Mouse (Mus musculus) erythroid progenitor cell, adult 5-6 weeks (primary cell): Measurements from ENCODE around the gene Gm7714. TPM values are rescaled to one million over a fixed set of nuclear protein-coding genes. Genes with fewer than 3 reads are reported as not detected.
"Not testable (repeated sequence)": the region's sequence is repeated elsewhere in the genome, so short reads cannot be mapped to it uniquely, and the experiment has no call there.

Source experiments
- ATAC-seq: replicated peaks from 2 replicates; pipeline ENCODE4 v1.8.0; 2016; ENCODE audit warnings: moderate number of reproducible peaks, mild to moderate bottlenecking, moderate TSS enrichment, inconsistent platforms; ENCODE audit not compliant: poor library complexity, low FRiP score, severe bottlenecking
- total RNA-seq, 2 experiments: library from RNA; stranded (forward) in 1 of 2; stranded (reverse) in 1 of 2; fragments of 150-400 nt in 1 of 2; fragments of 186-747, 209-891 nt in 1 of 2; gene quantifications; 2 replicates each; pipeline versions ENCODE4 v1.2.3 to v1.2.4; 2015 to 2017; ENCODE audit warnings: low replicate concordance in 2 of 2

Gene Gm7714
- not detected in 2 replicates for total RNA-seq (2015; ENCODE audit: low replicate concordance)
- not detected in 2 replicates for total RNA-seq (2017; ENCODE audit: low replicate concordance)

- no peak for ATAC-seq
Measured at GRCm38 (mm10) chr5:88268619-88269018, at the start of gene Gm7714. Gene Gm7714, plus strand, starts transcription at chr5:88268919.

DNA sequence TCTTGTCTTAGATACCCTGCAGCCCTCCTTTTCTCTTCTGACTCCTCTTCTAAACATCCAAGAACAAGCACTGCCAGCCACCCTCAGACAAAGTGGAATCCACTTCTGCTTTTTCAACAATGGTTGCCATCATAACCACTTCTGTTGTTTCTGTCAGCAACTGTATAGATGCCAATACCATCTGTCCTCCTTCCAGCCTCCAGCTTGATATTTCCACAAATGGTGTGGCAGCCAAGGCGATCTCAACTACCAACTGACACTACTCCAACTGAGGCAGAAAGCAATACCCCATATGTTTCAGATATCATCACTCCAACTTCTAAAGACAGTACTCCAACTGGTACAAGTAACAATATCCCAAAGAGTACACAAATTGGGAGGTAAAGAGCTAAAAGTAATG, 12.2 kb upstream of the Gm7714 start:
- no peak for ATAC-seq

GRCm38 (mm10) chr5:88311307-88311706, 42.6 kb downstream of the Gm7714 start:
- ATAC-seq: not testable (repeated sequence)

DNA sequence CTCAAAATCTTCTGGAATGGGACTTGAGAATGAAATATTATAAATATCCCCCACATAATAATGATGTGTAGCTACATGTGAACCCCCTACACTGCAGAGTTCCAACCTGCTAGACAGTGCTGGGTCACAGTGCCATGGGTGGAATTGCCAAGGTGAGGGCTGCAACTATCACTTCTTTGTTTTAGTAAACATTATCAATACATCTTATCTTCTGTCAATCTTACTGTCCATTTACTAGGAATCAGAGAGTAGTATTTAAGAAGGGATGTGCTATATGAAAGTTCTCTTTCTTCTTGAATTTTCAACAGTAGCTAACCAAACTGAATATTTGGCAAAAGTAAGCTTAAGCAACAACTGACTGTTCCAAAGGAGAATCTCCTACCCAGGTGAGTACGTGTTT, 48.3 kb downstream of the Gm7714 start, which contains the start of gene Prol1:
Gene Prol1, plus strand, starts transcription at position 301 of the 400 bp plus-strand sequence.
- no peak for ATAC-seq

Other genes with a start within 250 kb of the Gm7714 start
- gene Smr2, start 182.4 kb upstream of the Gm7714 start, total RNA-seq (2015; ENCODE audit: low replicate concordance): not detected in 2 replicates
- not detected in 2 replicates for gene Smr2, start 182.4 kb upstream of the Gm7714 start, total RNA-seq (2017; ENCODE audit: low replicate concordance)
- not detected in 2 replicates for gene Gm11116, start 157.4 kb upstream of the Gm7714 start, total RNA-seq (2015; ENCODE audit: low replicate concordance)
- gene Gm11116, start 157.4 kb upstream of the Gm7714 start, total RNA-seq (2017; ENCODE audit: low replicate concordance): not detected in 2 replicates
- not detected in 2 replicates for gene Gm11115, start 114.8 kb upstream of the Gm7714 start, total RNA-seq (2015; ENCODE audit: low replicate concordance)
- not detected in 2 replicates for gene Gm11115, start 114.8 kb upstream of the Gm7714 start, total RNA-seq (2017; ENCODE audit: low replicate concordance)
- not detected in 2 replicates for gene Prol1, start 48.4 kb downstream of the Gm7714 start, total RNA-seq (2015; ENCODE audit: low replicate concordance)
- gene Prol1, start 48.4 kb downstream of the Gm7714 start, total RNA-seq (2017; ENCODE audit: low replicate concordance): not detected in 2 replicates
- not detected in 2 replicates for gene Amtn, start 107.2 kb downstream of the Gm7714 start, total RNA-seq (2015; ENCODE audit: low replicate concordance)
- not detected in 2 replicates for gene Amtn, start 107.2 kb downstream of the Gm7714 start, total RNA-seq (2017; ENCODE audit: low replicate concordance)
- gene Ambn, start 187.1 kb downstream of the Gm7714 start, total RNA-seq (2015; ENCODE audit: low replicate concordance): not detected in 2 replicates
- not detected in 2 replicates for gene Ambn, start 187.1 kb downstream of the Gm7714 start, total RNA-seq (2017; ENCODE audit: low replicate concordance)
- not detected in 2 replicates for gene Enam, start 219.1 kb downstream of the Gm7714 start, total RNA-seq (2015; ENCODE audit: low replicate concordance)
- not detected in 2 replicates for gene Enam, start 219.1 kb downstream of the Gm7714 start, total RNA-seq (2017; ENCODE audit: low replicate concordance)